Mouse (Mus musculus): Measurements from ENCODE around the gene Ppib. TPM values are rescaled to one million over a fixed set of nuclear protein-coding genes. Genes with fewer than 3 reads are reported as not detected.

Ppib gene
- total and polyA plus RNA-seq, 3 experiments: 268 to 550 (median 477) TPM

DNA sequence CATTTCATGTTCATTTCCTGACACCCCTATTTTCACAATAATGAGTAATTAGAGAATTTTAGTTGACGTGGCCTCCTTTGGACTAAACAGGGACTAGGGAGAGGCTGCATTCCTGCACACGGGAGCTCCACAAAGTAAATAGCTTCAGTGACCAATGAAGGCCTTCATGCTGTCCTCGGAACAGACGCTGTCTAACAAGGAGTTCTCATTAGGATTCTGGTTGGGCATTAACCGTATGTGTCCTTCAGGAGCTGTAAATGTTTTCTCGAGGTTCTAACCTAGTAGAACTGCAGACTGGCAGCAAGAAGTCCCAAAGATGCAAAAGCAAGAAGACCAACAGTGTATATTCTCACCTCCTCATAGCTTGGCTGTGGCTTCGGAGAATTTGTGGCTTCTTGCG, 45.1 kb downstream of the Ppib start:
- Histone ChIP-seq H3K27ac (ENCODE audit: insufficient read depth, low read depth) (no peak overlapping the region), H3K4me3 (replicated peaks in 1 of 3; ENCODE audit: low read depth in 2 of 3, low read length in 2 of 3, poor library complexity in 1 of 3) (no peak overlapping the region), H3K9me3 (replicated peaks; ENCODE audit: low read length) (no peaks in the 10 kb centered on the region), H3K36me3 (replicated peaks in 1 of 2; ENCODE audit: control insufficient read depth in 1 of 2, insufficient read depth in 1 of 2, low read length in 1 of 2) (peaks cover 61 to 85% of the 10 kb centered on the region in 2 experiments), H3K79me2 (replicated peaks; ENCODE audit: control insufficient read depth, extremely low read depth, insufficient read depth, poor library complexity, severe bottlenecking) (0 out of 2 replicates have a peak, but pooled peaks cover 5% of the 10 kb centered on the region), H3K9ac (ENCODE audit: insufficient read depth, low read depth) (no peak overlapping the region), H3K4me1 (ENCODE audit: control insufficient read depth in 1 of 2, insufficient read depth in 2 of 2) (peaks cover 8 to 35% of the 10 kb centered on the region in 2 experiments; a peak in 3 of 4 replicates), H3K27me3 (replicated peaks) (no peaks in the 10 kb centered on the region), H3K4me2 (ENCODE audit: insufficient read depth, low read depth, poor library complexity, severe bottlenecking) (no peak overlapping the region)
- DNase-seq (ENCODE audit: extremely low read depth): no peak
- dilution Hi-C loops (cut with MboI; ENCODE audit: extremely low pct_ligation_motif_present, extremely low pct_unique_long_range_greater_than_20kb, low sequenced_read_pairs) (no loop called here), in situ Hi-C loops (cut with MboI; ENCODE audit: low pct_ligation_motif_present, low pct_unique_long_range_greater_than_20kb, low sequenced_read_pairs) (no loop called here)
- TF ChIP-seq POLR2A (IDR thresholded peaks at IDR 0.05; ENCODE audit: low read depth, low read length) (no peak), TCF12 (IDR thresholded peaks at IDR 0.05; ENCODE audit: low read depth, low read length) (no peak), ZNF384 (IDR thresholded peaks at IDR 0.05; ENCODE audit: low read depth, low read length) (no peak), MYC (IDR thresholded peaks at IDR 0.05; ENCODE audit: low read depth, low read length) (no peak), NELFE (IDR thresholded peaks at IDR 0.05; ENCODE audit: low read depth, low read length) (no peak), IRF4 (IDR thresholded peaks at IDR 0.05; ENCODE audit: low read depth, low read length) (no peak)

DNA sequence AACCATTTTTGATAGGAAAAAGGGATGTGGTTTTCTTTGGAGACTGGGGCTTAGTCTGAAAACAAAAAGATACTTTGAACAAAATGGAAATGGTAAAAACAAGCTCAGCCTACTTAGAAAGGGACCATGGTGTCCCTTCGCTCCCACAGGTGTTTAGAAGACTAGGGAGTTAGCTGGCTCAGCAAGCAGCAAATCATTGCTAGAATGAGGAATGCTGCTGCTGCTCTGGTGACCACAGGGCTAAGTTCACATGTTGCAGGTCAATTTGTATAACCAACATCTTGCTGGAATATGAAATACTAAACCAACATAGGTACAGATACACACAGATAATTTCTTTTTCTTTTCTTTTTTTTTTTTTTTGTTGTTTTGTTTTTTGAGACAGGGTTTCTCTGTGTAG, 49.6 kb downstream of the Ppib start:
- Histone ChIP-seq H3K36me3 (replicated peaks in 1 of 2; ENCODE audit: control insufficient read depth in 1 of 2, insufficient read depth in 1 of 2, low read length in 1 of 2) (peaks cover 34 to 75% of the 10 kb centered on the region in 2 experiments), H3K4me3 (replicated peaks in 1 of 3; ENCODE audit: low read depth in 2 of 3, low read length in 2 of 3, poor library complexity in 1 of 3) (no peak overlapping the region), H3K4me2 (ENCODE audit: insufficient read depth, low read depth, poor library complexity, severe bottlenecking) (no peak overlapping the region), H3K79me2 (replicated peaks; ENCODE audit: control insufficient read depth, extremely low read depth, insufficient read depth, poor library complexity, severe bottlenecking) (peaks cover 11% of the 10 kb centered on the region; the same call in 1 of the 2 replicates), H3K4me1 (ENCODE audit: control insufficient read depth in 1 of 2, insufficient read depth in 2 of 2) (peaks cover 8 to 48% of the 10 kb centered on the region in 2 experiments; a peak in 3 of 4 replicates), H3K9me3 (replicated peaks; ENCODE audit: low read length) (no peaks in the 10 kb centered on the region), H3K27ac (ENCODE audit: insufficient read depth, low read depth) (no peak overlapping the region), H3K9ac (ENCODE audit: insufficient read depth, low read depth) (no peak overlapping the region), H3K27me3 (replicated peaks) (no peaks in the 10 kb centered on the region)
- in situ Hi-C loops (cut with MboI; ENCODE audit: low pct_ligation_motif_present, low pct_unique_long_range_greater_than_20kb, low sequenced_read_pairs) (no loop called here), dilution Hi-C loops (cut with MboI; ENCODE audit: extremely low pct_ligation_motif_present, extremely low pct_unique_long_range_greater_than_20kb, low sequenced_read_pairs) (no loop called here)
- DNase-seq (ENCODE audit: extremely low read depth): no peak
- no peak for TF ChIP-seq TCF12 (IDR thresholded peaks at IDR 0.05; ENCODE audit: low read depth, low read length)
- no peak for TF ChIP-seq POLR2AphosphoS2 (IDR thresholded peaks at IDR 0.05; ENCODE audit: low read depth, low read length)
- no peak for TF ChIP-seq PAX5 (IDR thresholded peaks at IDR 0.05; ENCODE audit: low read length)

DNA sequence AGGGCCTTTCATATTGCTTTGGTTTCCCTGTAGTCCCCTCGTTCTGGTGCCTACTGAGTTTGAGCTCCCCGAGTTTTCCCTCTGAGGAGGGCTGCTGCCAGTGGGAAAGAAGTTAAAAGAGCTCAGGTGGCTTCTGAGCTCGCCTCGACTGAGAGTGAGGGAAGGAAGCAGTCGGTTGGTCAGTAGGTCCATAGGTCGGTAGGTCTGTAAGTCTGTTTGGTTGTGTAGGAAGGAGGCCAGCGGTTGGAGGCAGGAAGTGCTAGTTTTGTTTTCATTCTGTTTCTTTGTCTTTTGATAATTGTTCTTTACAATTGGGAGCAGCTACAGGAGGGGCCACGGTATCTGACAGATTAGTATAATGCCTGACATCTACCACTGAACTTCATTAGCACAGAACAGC, 50.1 kb downstream of the Ppib start:
- H3K4me2 ChIP-seq (ENCODE audit: insufficient read depth, low read depth, poor library complexity, severe bottlenecking): no peak overlapping the region
- no peak overlapping the region for H3K4me3 ChIP-seq (replicated peaks in 1 of 3; ENCODE audit: low read depth in 2 of 3, low read length in 2 of 3, poor library complexity in 1 of 3)
- dilution Hi-C loops (cut with MboI; ENCODE audit: extremely low pct_ligation_motif_present, extremely low pct_unique_long_range_greater_than_20kb, low sequenced_read_pairs) (no loop called here), in situ Hi-C loops (cut with MboI; ENCODE audit: low pct_ligation_motif_present, low pct_unique_long_range_greater_than_20kb, low sequenced_read_pairs) (no loop called here)
- H3K27ac ChIP-seq (ENCODE audit: insufficient read depth, low read depth): no peak overlapping the region
- H3K79me2 ChIP-seq (replicated peaks; ENCODE audit: control insufficient read depth, extremely low read depth, insufficient read depth, poor library complexity, severe bottlenecking): peaks cover 11% of the 10 kb centered on the region; the same call in 1 of the 2 replicates
- H3K27me3 ChIP-seq (replicated peaks): no peaks in the 10 kb centered on the region
- no peak overlapping the region for H3K9ac ChIP-seq (ENCODE audit: insufficient read depth, low read depth)
- no peaks in the 10 kb centered on the region for H3K9me3 ChIP-seq (replicated peaks; ENCODE audit: low read length)
- peaks cover 30 to 75% of the 10 kb centered on the region in 2 experiments for H3K36me3 ChIP-seq (replicated peaks in 1 of 2; ENCODE audit: control insufficient read depth in 1 of 2, insufficient read depth in 1 of 2, low read length in 1 of 2)
- H3K4me1 ChIP-seq (ENCODE audit: control insufficient read depth in 1 of 2, insufficient read depth in 2 of 2): peaks cover 8 to 44% of the 10 kb centered on the region in 2 experiments; a peak in 3 of 4 replicates
- DNase-seq (ENCODE audit: extremely low read depth): no peak
- TF ChIP-seq ETS1 (conservative IDR thresholded peaks at IDR 0.05; ENCODE audit: low read depth, low read length): no peak
